Mouse (Mus musculus): ENCODE data around the gene Abhd5. TPM values are rescaled to one million over a fixed set of nuclear protein-coding genes. Genes with fewer than 3 reads are reported as not detected.

Abhd5 gene
- total RNA-seq, 2 experiments from 2014 or later = 26.6 to 29.1 TPM

- DNase-seq (ENCODE audit: low spot score in 2 of 2) = no peak
Measured at GRCm38 (mm10) chr9:122346059-122346458, 5.3 kb upstream of the Abhd5 start.

GRCm38 (mm10) chr9:122347882-122348281 lies 3.5 kb upstream of the Abhd5 start:
- no peak for DNase-seq (ENCODE audit: low spot score in 2 of 2)

- no peak for DNase-seq (ENCODE audit: low spot score in 2 of 2)
Measured at GRCm38 (mm10) chr9:122349286-122349685, 2.1 kb upstream of the Abhd5 start.

GRCm38 (mm10) chr9:122350396-122351130 lies 845 bp upstream of the Abhd5 start:
- DNase-seq (ENCODE audit: low spot score in 2 of 2) = no peak

- DNase-seq (ENCODE audit: low spot score in 2 of 2) = no peak
Measured at GRCm38 (mm10) chr9:122352025-122352392, 601 bp downstream of the Abhd5 start.

GRCm38 (mm10) chr9:122352911-122353310 lies 1.5 kb downstream of the Abhd5 start:
- DNase-seq (ENCODE audit: low spot score in 2 of 2) = no peak

GRCm38 (mm10) chr9:122354240-122354639 lies 2.8 kb downstream of the Abhd5 start:
- DNase-seq (ENCODE audit: low spot score in 2 of 2) = no peak

- no peak for DNase-seq (ENCODE audit: low spot score in 2 of 2)
Measured at GRCm38 (mm10) chr9:122357073-122357472, 5.7 kb downstream of the Abhd5 start.

- no peak for DNase-seq (ENCODE audit: low spot score in 2 of 2)
Measured at GRCm38 (mm10) chr9:122357626-122358025, 6.2 kb downstream of the Abhd5 start.

GRCm38 (mm10) chr9:122364171-122364570 lies 12.8 kb downstream of the Abhd5 start:
- DNase-seq (ENCODE audit: low spot score in 2 of 2) = no peak

GRCm38 (mm10) chr9:122370292-122370794 lies 18.9 kb downstream of the Abhd5 start:
- no peak for DNase-seq (ENCODE audit: low spot score in 2 of 2)

- DNase-seq (ENCODE audit: low spot score in 2 of 2) = no peak
Measured at GRCm38 (mm10) chr9:122372506-122372905, 21.1 kb downstream of the Abhd5 start.

GRCm38 (mm10) chr9:122372991-122373390 lies 21.6 kb downstream of the Abhd5 start:
- DNase-seq (ENCODE audit: low spot score in 2 of 2) = no peak

GRCm38 (mm10) chr9:122378986-122379385 lies 27.6 kb downstream of the Abhd5 start:
- no peak for DNase-seq (ENCODE audit: low spot score in 2 of 2)

- DNase-seq (ENCODE audit: low spot score in 2 of 2) = no peak
Measured at GRCm38 (mm10) chr9:122380959-122381358, 29.6 kb downstream of the Abhd5 start.

GRCm38 (mm10) chr9:122382006-122382405 lies 30.6 kb downstream of the Abhd5 start:
- no peak for DNase-seq (ENCODE audit: low spot score in 2 of 2)

GRCm38 (mm10) chr9:122386015-122386414 lies 34.6 kb downstream of the Abhd5 start:
- DNase-seq (ENCODE audit: low spot score in 2 of 2) = no peak

GRCm38 (mm10) chr9:122389287-122389920 lies 38.0 kb downstream of the Abhd5 start:
- DNase-seq (ENCODE audit: low spot score in 2 of 2) = no peak

GRCm38 (mm10) chr9:122395816-122396215 lies 44.4 kb downstream of the Abhd5 start:
- DNase-seq (ENCODE audit: low spot score in 2 of 2) = no peak

GRCm38 (mm10) chr9:122397156-122397555 lies 45.7 kb downstream of the Abhd5 start:
- DNase-seq (ENCODE audit: low spot score in 2 of 2) = no peak

- no peak for DNase-seq (ENCODE audit: low spot score in 2 of 2)
Measured at GRCm38 (mm10) chr9:122398746-122399145, 47.3 kb downstream of the Abhd5 start.

GRCm38 (mm10) chr9:122401239-122401638 lies 49.8 kb downstream of the Abhd5 start:
- DNase-seq (ENCODE audit: low spot score in 2 of 2) = no peak

Measured in layer of hippocampus, postnatal 10 days (tissue).